Comparison of ENCODE assay signal across 20 mouse cellular contexts in genomic region chr3:108798375-108798774, GRCm38 (mm10). TPM values are rescaled to one million over a fixed set of nuclear protein-coding genes. Genes with fewer than 3 reads are reported as not detected.
DNase-seq lines count a peak whose midpoint lies in the region; ATAC-seq and TF ChIP-seq lines count a peak whose summit lies in the region.
"Had no signal": no experiment of that assay in that cellular context is flagged by ENCODE, and none has a peak within 500 bp of the region (broad histone marks: within the 10 kb centered on the region; RNA-seq: fewer than 3 reads in every experiment).

No protein-coding gene starts in this region.

- TF ChIP-seq EP300 in heart, postnatal 0 days (IDR thresholded peaks at IDR 0.05; ENCODE audit: low read depth): no peak
- no peak for TF ChIP-seq EP300 in liver, postnatal 0 days (IDR thresholded peaks at IDR 0.05; ENCODE audit: low read depth)
- no peak for TF ChIP-seq EP300 in stomach, postnatal 0 days (optimal IDR thresholded peaks at IDR 0.05)

- DNase-seq in heart, postnatal 0 days (ENCODE audit: low spot score): no peak
- no peak for DNase-seq in heart, postnatal 14 days
- DNase-seq in liver, postnatal 0 days: no peak
- no peak for DNase-seq in liver, embryonic 11.5 days (ENCODE audit: low spot score)
- DNase-seq in stomach, postnatal 0 days (ENCODE audit: low spot score): no peak
- DNase-seq in spleen, adult 12 weeks (ENCODE audit: low spot score): no peak
- DNase-seq: cerebellum, adult 2 months; cerebellum, postnatal 36 days; left cerebral cortex, postnatal 4 days; liver; lung, adult 2 months; lung, postnatal 4 days; thymus, postnatal 14 days had no signal

- no peak overlapping the region for H3K9ac ChIP-seq in heart, postnatal 0 days (replicated peaks; ENCODE audit: low read depth, low read length)
- H3K9ac ChIP-seq in liver, postnatal 0 days (replicated peaks): no peak overlapping the region
- H3K9ac ChIP-seq in liver, embryonic 11.5 days (ENCODE audit: low read depth, low read length): no peak overlapping the region
- no peak overlapping the region for H3K9ac ChIP-seq in stomach, postnatal 0 days (ENCODE audit: low read length)
- H3K9ac ChIP-seq: kidney, embryonic 15.5 days had no signal

- H3K36me3 ChIP-seq in heart, postnatal 0 days (replicated peaks; ENCODE audit: control insufficient read depth, insufficient read depth, low read length): peaks cover 84% of the 10 kb centered on the region
- peaks cover 72% of the 10 kb centered on the region for H3K36me3 ChIP-seq in liver, postnatal 0 days (replicated peaks; ENCODE audit: insufficient read depth, low read length)
- peaks cover 31% of the 10 kb centered on the region for H3K36me3 ChIP-seq in liver, embryonic 11.5 days (ENCODE audit: control insufficient read depth, insufficient read depth, low read length)
- peaks cover 98% of the 10 kb centered on the region for H3K36me3 ChIP-seq in C2C12 (ENCODE audit: control insufficient read depth, insufficient read depth)
- H3K36me3 ChIP-seq in stomach, postnatal 0 days (ENCODE audit: control insufficient read depth, insufficient read depth, low read length): peaks cover 25% of the 10 kb centered on the region

- no peaks in the 10 kb centered on the region for H3K9me3 ChIP-seq in heart, postnatal 0 days (replicated peaks; ENCODE audit: control insufficient read depth, low read length)
- no peaks in the 10 kb centered on the region for H3K9me3 ChIP-seq in liver, postnatal 0 days (ENCODE audit: low read length)
- H3K9me3 ChIP-seq in liver, embryonic 11.5 days (ENCODE audit: control insufficient read depth, low read length): no peaks in the 10 kb centered on the region
- no peaks in the 10 kb centered on the region for H3K9me3 ChIP-seq in stomach, postnatal 0 days (ENCODE audit: control insufficient read depth, low read length)
- H3K9me3 ChIP-seq: forebrain, embryonic 10.5 days; kidney, embryonic 15.5 days had no signal

- WGBS in heart, postnatal 0 days: 75% methylated on average over 2 of the region's 2 CpGs
- 67% methylated on average over 2 of the region's 2 CpGs for WGBS in liver, postnatal 0 days (ENCODE audit: insufficient replicate concordance)
- WGBS in liver, embryonic 11.5 days: 89% methylated on average over 2 of the region's 2 CpGs
- WGBS in stomach, postnatal 0 days: 75% methylated on average over 2 of the region's 2 CpGs

- intact Hi-C loops in heart, postnatal 14 days (cut with DNase I): no loop called here

- H3K27ac ChIP-seq in heart, postnatal 0 days (ENCODE audit: low read depth): no peak overlapping the region
- no peak overlapping the region for H3K27ac ChIP-seq in liver, postnatal 0 days (ENCODE audit: low read depth)
- H3K27ac ChIP-seq in liver, embryonic 11.5 days (ENCODE audit: low read depth, low read length): no peak overlapping the region
- no peak overlapping the region for H3K27ac ChIP-seq in stomach, postnatal 0 days (replicated peaks)
- H3K27ac ChIP-seq: forebrain, embryonic 10.5 days; kidney, embryonic 15.5 days had no signal

- H3K79me3 ChIP-seq in C2C12 (ENCODE audit: low read depth): no peaks in the 10 kb centered on the region

- H3K27me3 ChIP-seq in heart, postnatal 0 days (ENCODE audit: control insufficient read depth, insufficient read depth, low read length): no peaks in the 10 kb centered on the region
- no peaks in the 10 kb centered on the region for H3K27me3 ChIP-seq in liver, postnatal 0 days (ENCODE audit: insufficient read depth, low read length)
- H3K27me3 ChIP-seq in liver, embryonic 11.5 days (replicated peaks; ENCODE audit: control insufficient read depth, insufficient read depth, low read length): no peaks in the 10 kb centered on the region
- no peaks in the 10 kb centered on the region for H3K27me3 ChIP-seq in C2C12 (ENCODE audit: control insufficient read depth, insufficient read depth, insufficient read length)
- H3K27me3 ChIP-seq in stomach, postnatal 0 days (ENCODE audit: control insufficient read depth, insufficient read depth, low read length): no peaks in the 10 kb centered on the region
- H3K27me3 ChIP-seq: kidney, embryonic 15.5 days had no signal

- no peak overlapping the region for H3K4me3 ChIP-seq in heart, postnatal 0 days (ENCODE audit: low read depth, low read length)
- no peak overlapping the region for H3K4me3 ChIP-seq in liver, postnatal 0 days (ENCODE audit: low read depth, low read length)
- no peak overlapping the region for H3K4me3 ChIP-seq in liver, embryonic 11.5 days (ENCODE audit: low read depth, low read length)
- H3K4me3 ChIP-seq in C2C12 (ENCODE audit: insufficient read depth, poor library complexity, severe bottlenecking): no peak overlapping the region
- no peak overlapping the region for H3K4me3 ChIP-seq in stomach, postnatal 0 days (ENCODE audit: low read depth, low read length)
- H3K4me3 ChIP-seq: forebrain, embryonic 10.5 days; kidney, embryonic 15.5 days had no signal

- no peaks in the 10 kb centered on the region for H3K79me2 ChIP-seq in C2C12 (ENCODE audit: control insufficient read depth, insufficient read depth)

- no peak for ATAC-seq in heart, postnatal 0 days (ENCODE audit: insufficient read depth, low read depth)
- ATAC-seq in liver, postnatal 0 days: no peak
- ATAC-seq in liver, embryonic 11.5 days (replicated peaks; ENCODE audit: low FRiP score): no peak
- ATAC-seq in stomach, postnatal 0 days (ENCODE audit: low FRiP score, low TSS enrichment): no peak

- no peaks in the 10 kb centered on the region for H3K4me1 ChIP-seq in heart, postnatal 0 days (ENCODE audit: control insufficient read depth, insufficient read depth)
- H3K4me1 ChIP-seq in liver, postnatal 0 days (ENCODE audit: insufficient read depth): no peaks in the 10 kb centered on the region
- H3K4me1 ChIP-seq in liver, embryonic 11.5 days (replicated peaks; ENCODE audit: control insufficient read depth, insufficient read depth, low read length): no peaks in the 10 kb centered on the region
- no peaks in the 10 kb centered on the region for H3K4me1 ChIP-seq in stomach, postnatal 0 days (replicated peaks; ENCODE audit: control insufficient read depth, insufficient read depth)
- H3K4me1 ChIP-seq: forebrain, embryonic 10.5 days; kidney, embryonic 15.5 days had no signal

- H3K4me2 ChIP-seq in heart, postnatal 0 days (ENCODE audit: low read depth, low read length): no peak overlapping the region
- H3K4me2 ChIP-seq in liver, postnatal 0 days (ENCODE audit: low read depth, low read length): no peak overlapping the region
- H3K4me2 ChIP-seq in liver, embryonic 11.5 days: no peak overlapping the region
- no peak overlapping the region for H3K4me2 ChIP-seq in stomach, postnatal 0 days (replicated peaks; ENCODE audit: low read depth)
- H3K4me2 ChIP-seq: kidney, embryonic 15.5 days had no signal

- TF ChIP-seq CTCF in heart, postnatal 0 days (IDR thresholded peaks at IDR 0.05; ENCODE audit: low read depth): 0 out of 2 replicates have a peak, but pooled peaks have one; percentile 15
- TF ChIP-seq CTCF in liver, postnatal 0 days (IDR thresholded peaks at IDR 0.05; ENCODE audit: low read depth): peak; percentile 38
- no peak for TF ChIP-seq CTCF in C2C12 (IDR thresholded peaks at IDR 0.05; ENCODE audit: control insufficient read depth, insufficient read depth, insufficient read length)
- TF ChIP-seq CTCF in stomach, postnatal 0 days (IDR thresholded peaks at IDR 0.05; ENCODE audit: low read depth): peak; percentile 61

- no peak overlapping the region for H3ac ChIP-seq in C2C12 (ENCODE audit: control insufficient read depth, insufficient read length, low read depth)

TF ChIP-seq in C2C12, 6 proteins besides CTCF, POLR2A, EP300 and RAD21:
- no peak for TF ChIP-seq MYOD1 (IDR thresholded peaks at IDR 0.05; ENCODE audit: control insufficient read depth, insufficient read length, low read depth)
- peak; percentile 44 for TF ChIP-seq MAX (IDR thresholded peaks at IDR 0.05)
TF ChIP-seq in C2C12: peak in this region for 1.

RNA-seq across cellular contexts. Expression of gene Stxbp3, which starts 42.0 kb away (rescaled TPM):
- total RNA-seq in heart, postnatal 0 days (2014; rRNA removed; ENCODE audit: low replicate concordance): 12.8 and 28.1 TPM in 2 replicates
- 26.8 and 27.9 TPM in 2 replicates for polyA plus RNA-seq in heart, postnatal 0 days (2015; fragmentation: Nextera tagmentation; extraction: Ambion mirVana)
- total RNA-seq in heart, postnatal 14 days (2021): 10 to 100 TPM; 25.9 to 31.3 TPM
- 18.1 and 19.3 TPM in 2 replicates for polyA plus RNA-seq in liver, postnatal 0 days (2015; fragmentation: Nextera tagmentation; extraction: Ambion mirVana)
- 35.1 and 35.6 TPM in 2 replicates for polyA plus RNA-seq in liver, embryonic 11.5 days (2014; fragmentation: Nextera tagmentation; extraction: Ambion mirVana)
- 12.3 TPM for polyA plus RNA-seq in C2C12 (2012; fragmentation: generic; extraction: Trizol)
- 38.6 and 39.3 TPM in 2 replicates for polyA plus RNA-seq in stomach, postnatal 0 days (2015; fragmentation: Nextera tagmentation; extraction: Ambion mirVana)

RNA-seq across cellular contexts. Expression of gene Aknad1, which starts 58.9 kb away (rescaled TPM):
- total RNA-seq in heart, postnatal 0 days (2014; rRNA removed; ENCODE audit: low replicate concordance): not detected in 2 replicates
- 0.05 TPM in 1 of 2 replicates, not detected in the other for polyA plus RNA-seq in heart, postnatal 0 days (2015; fragmentation: Nextera tagmentation; extraction: Ambion mirVana)
- under 1 TPM in 1 of 2 experiments, not detected in 1; 0.07 TPM for total RNA-seq in heart, postnatal 14 days (2021)
- polyA plus RNA-seq in liver, postnatal 0 days (2015; fragmentation: Nextera tagmentation; extraction: Ambion mirVana): 0.06 and 0.13 TPM in 2 replicates
- polyA plus RNA-seq in liver, embryonic 11.5 days (2014; fragmentation: Nextera tagmentation; extraction: Ambion mirVana): 0.44 and 0.45 TPM in 2 replicates
- polyA plus RNA-seq in C2C12 (2012; fragmentation: generic; extraction: Trizol): 0.20 TPM
- polyA plus RNA-seq in stomach, postnatal 0 days (2015; fragmentation: Nextera tagmentation; extraction: Ambion mirVana): 0.30 and 0.85 TPM in 2 replicates
- total RNA-seq: adrenal gland, adult 18-20 months; layer of hippocampus, adult 18-20 months; left cerebral cortex, postnatal 4 days had no signal
- polyA plus RNA-seq: cerebellum, adult 2 months; forebrain, embryonic 10.5 days; heart, embryonic 16.5 days; hindbrain, embryonic 11.5 days had no signal
